Mouse (Mus musculus) bone marrow macrophage, adult 2 months (primary cell): Measurements from ENCODE around the gene Amz1. TPM values are rescaled to one million over a fixed set of nuclear protein-coding genes. Genes with fewer than 3 reads are reported as not detected.
A peak's percentile ranks its signal among the peaks of the same experiment; 100 is the strongest.

Experiments
- H3K27ac ChIP-seq: 2 replicates; pipeline ENCODE4 v1.5.1; 2012; ENCODE audit warnings: low read depth, low read length; ENCODE audit not compliant: insufficient read depth
- H3K4me1 ChIP-seq: 2 replicates; pipeline ENCODE4 v1.6.1; 2012; ENCODE audit warnings: low read length; ENCODE audit not compliant: control insufficient read depth, insufficient read depth
- H3K4me3 ChIP-seq: 2 replicates; pipeline ENCODE4 v1.5.1; 2012; ENCODE audit warnings: mild to moderate bottlenecking, low read length, moderate library complexity; ENCODE audit not compliant: insufficient read depth
- CTCF ChIP-seq: IDR thresholded peaks from 2 replicates; pipeline ENCODE4 v1.5.1; 2012; ENCODE audit warnings: low read depth, mild to moderate bottlenecking, low read length, moderate library complexity
- POLR2A ChIP-seq: IDR thresholded peaks from 2 replicates; pipeline ENCODE4 v1.6.1; 2012; ENCODE audit warnings: mild to moderate bottlenecking, low read depth, low read length, borderline replicate concordance
- polyA plus RNA-seq: library from polyadenylated mRNA; stranded (reverse); fragments of >200 nt; gene quantifications from 2 replicates; pipeline ENCODE4 v1.2.4, GENCODE M21; 2012; ENCODE audit not compliant: missing spikeins, insufficient read depth, insufficient read length

The Amz1 gene
- polyA plus RNA-seq, 1 experiment = 27.0 TPM

DNA sequence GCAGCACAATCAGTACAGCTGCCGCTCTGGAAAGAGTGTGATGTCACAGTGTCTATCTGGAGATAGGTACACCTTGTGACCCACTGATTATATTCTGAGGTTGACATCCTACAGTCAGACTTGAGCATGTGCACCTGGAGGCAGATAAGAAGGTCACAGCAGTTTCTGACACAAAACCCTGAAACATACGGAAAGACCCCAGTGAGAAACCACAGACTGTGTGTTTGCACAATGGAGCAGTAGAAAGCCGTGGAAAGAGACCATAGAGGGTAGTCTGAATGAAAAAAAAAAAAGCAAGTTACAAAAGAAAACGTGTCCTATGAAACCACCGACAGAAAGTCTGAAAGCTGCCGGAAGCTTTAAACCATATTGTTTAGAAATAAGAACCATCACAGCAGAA, 60.4 kb downstream of the Amz1 start:
- Histone ChIP-seq H3K4me1 (peaks cover 36% of the 10 kb centered on the region), H3K27ac (no peak overlapping the region), H3K4me3 (no peak overlapping the region)
- TF ChIP-seq POLR2A (no peak), CTCF (no peak)

DNA sequence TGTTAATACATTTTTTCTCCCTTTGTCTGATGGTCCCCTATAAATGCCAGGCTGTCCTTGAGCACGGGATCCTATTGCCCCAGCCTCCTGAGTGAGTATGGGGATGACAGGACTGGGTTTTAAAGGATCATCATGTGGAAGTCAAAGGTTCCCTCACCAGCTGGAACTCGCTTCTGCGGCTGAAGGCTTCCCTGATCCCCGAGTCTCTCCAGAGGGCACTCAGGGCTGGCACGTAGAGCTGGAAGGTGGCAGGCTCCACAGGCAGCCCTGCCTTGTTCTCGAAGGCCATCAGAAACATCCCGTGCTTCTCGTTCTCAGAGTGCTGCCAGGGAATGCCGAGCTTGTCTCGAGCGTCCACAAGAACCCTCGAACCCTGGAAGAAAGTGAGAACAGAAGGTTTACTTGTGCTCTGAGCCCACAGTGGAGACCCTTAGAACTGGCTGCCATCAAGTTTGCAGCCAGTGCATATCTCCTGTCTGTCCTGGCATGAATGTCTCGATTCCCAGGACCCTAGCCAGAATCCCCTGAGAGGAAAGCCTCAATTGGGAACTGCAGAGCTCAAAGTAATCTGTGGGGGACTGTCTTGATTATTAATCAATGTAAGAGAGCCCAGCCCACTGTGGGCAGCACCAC, 61.4 kb downstream of the Amz1 start:
- TF ChIP-seq POLR2A = no peak
- TF ChIP-seq CTCF = no peak
- H3K4me3 ChIP-seq = no peak overlapping the region
- H3K27ac ChIP-seq = no peak overlapping the region
- peaks cover 46% of the 10 kb centered on the region for H3K4me1 ChIP-seq

DNA sequence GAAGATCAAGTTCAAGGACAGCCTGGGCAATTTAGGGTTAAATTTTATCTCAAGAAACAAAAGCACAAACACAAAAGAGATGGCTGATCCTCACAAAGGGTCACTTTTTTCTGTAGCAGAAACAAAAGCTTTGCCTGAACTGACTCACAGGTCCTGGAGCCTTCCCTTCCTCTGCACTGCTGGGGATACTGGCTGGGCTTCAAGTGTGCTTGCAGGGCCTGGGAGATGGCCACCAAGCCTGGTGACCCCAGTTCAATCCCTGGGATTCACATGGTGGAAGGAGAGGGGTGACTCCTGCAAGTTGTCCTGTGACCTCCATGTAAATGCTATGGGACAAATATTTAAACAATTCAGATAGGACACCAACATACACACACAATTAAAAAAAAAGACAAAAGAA, 65.6 kb downstream of the Amz1 start:
- Histone ChIP-seq H3K27ac (no peak overlapping the region), H3K4me3 (no peak overlapping the region), H3K4me1 (peaks cover 59% of the 10 kb centered on the region)
- TF ChIP-seq POLR2A = no peak
- no peak for TF ChIP-seq CTCF

GRCm38 (mm10) chr5:140790392-140790791, 66.5 kb downstream of the Amz1 start:
- H3K27ac ChIP-seq = peak overlapping the region; percentile 92
- no peak overlapping the region for H3K4me3 ChIP-seq
- peaks cover 66% of the 10 kb centered on the region for H3K4me1 ChIP-seq
- TF ChIP-seq POLR2A (no peak), CTCF (no peak)

DNA sequence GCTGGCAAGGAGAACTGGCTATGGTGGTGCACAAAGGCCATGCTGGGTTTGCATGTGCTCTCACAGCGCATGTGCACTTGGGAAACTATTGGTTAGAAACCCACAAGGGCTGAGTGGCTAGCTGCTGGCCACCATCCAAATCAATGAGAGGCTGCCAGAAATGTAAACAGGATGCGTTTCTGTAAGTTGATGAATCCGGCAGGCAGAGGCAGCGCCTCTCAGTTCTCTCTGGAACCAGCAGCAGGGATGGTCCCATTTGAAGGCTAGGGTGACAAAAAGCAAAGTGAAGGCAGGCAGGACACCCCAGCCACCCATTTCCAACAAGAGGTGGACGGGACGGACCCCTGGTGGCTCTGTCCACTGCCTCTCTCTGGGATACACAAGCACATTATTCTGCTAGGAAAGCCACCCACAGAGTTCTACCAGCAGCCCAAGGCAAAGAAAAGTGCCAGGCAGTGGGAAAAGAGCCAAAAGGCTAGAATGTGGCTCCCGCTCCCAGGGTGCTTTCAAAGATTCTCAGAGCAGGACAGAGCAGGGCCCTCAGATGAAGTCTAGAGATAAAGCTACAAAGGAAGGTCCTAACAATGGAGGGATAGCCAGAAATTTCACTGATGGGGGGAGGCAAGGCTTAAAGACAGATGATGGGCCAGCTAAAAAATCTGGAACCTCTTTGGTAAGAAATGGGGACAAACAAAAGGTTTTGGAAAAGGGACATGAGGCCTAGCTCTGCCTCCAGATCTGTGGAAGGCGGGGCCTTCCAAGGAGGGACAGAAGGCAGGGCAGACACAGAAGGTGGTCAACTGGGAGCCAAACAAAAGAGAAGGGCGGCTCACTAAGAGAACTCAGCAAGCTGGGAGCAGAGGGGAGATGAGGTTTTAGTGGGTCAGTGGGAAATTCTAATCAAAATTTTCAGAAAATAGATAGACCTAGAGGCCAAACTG, 67.3 kb downstream of the Amz1 start:
- TF ChIP-seq POLR2A = no peak
- TF ChIP-seq CTCF = no peak
- Histone ChIP-seq H3K4me3 (no peak overlapping the region), H3K4me1 (peaks cover 69% of the 10 kb centered on the region), H3K27ac (peak overlapping the region; percentile 92)

DNA sequence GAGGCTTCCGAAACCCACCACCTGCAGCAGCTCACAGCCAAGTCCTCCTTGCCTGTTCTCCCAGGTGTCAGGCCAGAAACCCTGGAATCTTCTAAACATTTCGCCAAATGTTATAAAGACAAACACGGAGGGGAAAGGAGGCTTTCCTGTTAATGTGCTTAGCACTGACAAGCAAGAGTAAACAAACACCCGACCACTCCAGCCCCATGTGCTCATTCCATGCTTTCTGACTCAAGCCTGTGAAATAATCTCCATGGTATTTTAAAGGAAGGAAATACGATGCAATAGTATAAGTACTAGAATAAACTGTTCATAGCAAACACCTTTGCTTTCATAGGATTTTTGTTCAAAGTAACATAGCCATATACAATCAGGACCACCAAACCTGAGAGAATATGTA, 68.3 kb downstream of the Amz1 start:
- peak overlapping the region; percentile 92 for H3K27ac ChIP-seq
- no peak for TF ChIP-seq POLR2A
- no peak for TF ChIP-seq CTCF
- H3K4me3 ChIP-seq = no peak overlapping the region
- peaks cover 70% of the 10 kb centered on the region for H3K4me1 ChIP-seq

DNA sequence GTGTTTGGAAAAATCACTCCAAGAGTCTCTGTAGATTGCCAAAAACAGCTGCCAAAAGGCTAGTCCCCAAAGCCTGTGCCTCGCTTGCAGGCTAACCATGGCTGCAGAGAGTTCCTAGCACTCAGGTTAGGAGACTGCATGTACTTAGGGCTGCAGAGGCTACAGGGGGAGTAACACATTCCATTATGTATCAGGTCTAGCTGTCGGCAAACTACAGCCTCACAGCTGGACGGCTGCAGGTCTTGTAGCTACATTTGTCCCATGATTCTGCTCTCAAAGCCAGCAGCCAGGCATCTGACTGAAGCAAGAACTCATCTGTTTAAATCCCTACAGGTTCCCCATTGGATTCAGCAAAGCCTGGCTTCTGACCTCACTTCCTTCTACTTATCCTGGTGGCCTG, 70.8 kb downstream of the Amz1 start:
- Histone ChIP-seq H3K4me3 (no peak overlapping the region), H3K4me1 (peaks cover 53% of the 10 kb centered on the region), H3K27ac (peak overlapping the region; percentile 44)
- no peak for TF ChIP-seq CTCF
- TF ChIP-seq POLR2A = no peak

DNA sequence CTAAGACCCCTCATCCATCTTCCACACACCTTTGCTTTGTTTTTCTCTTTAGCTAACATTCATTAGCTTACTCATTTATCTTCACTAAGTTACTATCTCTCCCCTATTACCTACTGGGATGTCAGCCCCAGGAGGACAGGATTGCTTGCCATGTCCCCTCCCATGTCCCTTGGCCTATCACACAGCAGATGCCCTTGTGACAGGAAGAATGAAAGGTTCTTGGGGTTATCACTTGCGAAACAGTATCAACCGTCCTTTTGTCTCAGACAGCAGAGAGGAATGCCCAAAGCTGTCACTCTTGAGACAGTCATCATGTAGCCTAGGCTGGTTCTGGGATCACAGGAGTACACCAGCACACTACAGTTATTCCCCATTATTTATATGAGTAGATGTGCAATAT, 71.2 kb downstream of the Amz1 start:
- Histone ChIP-seq H3K27ac (peak overlapping the region; percentile 44), H3K4me1 (peaks cover 50% of the 10 kb centered on the region), H3K4me3 (no peak overlapping the region)
- TF ChIP-seq POLR2A (no peak), CTCF (no peak)

DNA sequence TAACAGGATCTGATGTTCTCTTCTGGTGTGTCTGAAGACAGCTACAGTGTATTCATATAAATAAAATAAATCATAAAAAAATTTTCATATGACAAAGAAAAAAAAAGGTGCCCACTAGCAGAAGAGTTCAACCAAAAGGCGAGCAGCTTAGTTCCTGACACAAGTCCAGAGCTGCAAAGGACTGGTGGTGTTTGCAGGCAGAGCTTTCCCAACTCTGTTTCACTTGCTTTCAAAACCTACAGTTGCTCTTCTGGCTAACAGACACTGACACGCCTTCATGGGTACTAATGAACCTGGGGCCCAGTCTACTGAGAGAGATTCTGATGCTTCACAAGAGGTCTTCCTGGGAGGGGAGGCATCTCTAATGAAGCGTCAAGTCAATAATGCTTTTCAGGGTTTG, 72.1 kb downstream of the Amz1 start:
- Histone ChIP-seq H3K27ac (no peak overlapping the region), H3K4me1 (peaks cover 46% of the 10 kb centered on the region), H3K4me3 (no peak overlapping the region)
- TF ChIP-seq CTCF (no peak), POLR2A (no peak)

- no peak for TF ChIP-seq CTCF
- no peak for TF ChIP-seq POLR2A
- H3K4me1 ChIP-seq = peaks cover 26% of the 10 kb centered on the region
Observed at GRCm38 (mm10) chr5:140798158-140798557, 74.2 kb downstream of the Amz1 start.

More at GRCm38 (mm10) chr5:140798158-140798557, 74.2 kb downstream of the Amz1 start:
- Histone ChIP-seq H3K27ac (no peak overlapping the region), H3K4me3 (no peak overlapping the region)
